Mouse (Mus musculus) heart, postnatal 0 days (tissue): Measurements from ENCODE around the gene Alb. TPM values are rescaled to one million over a fixed set of nuclear protein-coding genes. Genes with fewer than 3 reads are reported as not detected.

ENCODE experiments used
- ATAC-seq: fragments of 200-750 bp; cut with Nextera tagmentation; 2 replicates; pipeline ENCODE4 v1.8.0; 2017; ENCODE audit warnings: low read depth, moderate number of reproducible peaks, moderate library complexity; ENCODE audit not compliant: insufficient read depth
- DNase-seq: peaks from one replicate; pipeline ENCODE4 v3.0.0-alpha.2; 2016; ENCODE audit warnings: low spot score
- H3K27ac ChIP-seq: fragments of 300-500 bp; sonication (generic); 2 replicates; pipeline ENCODE4 v1.5.1; 2014; ENCODE audit warnings: low read depth, mild to moderate bottlenecking
- H3K27me3 ChIP-seq: fragments of 300-500 bp; sonication (generic); 2 replicates; pipeline ENCODE4 v1.6.1; 2014; ENCODE audit warnings: low read length, mixed read lengths; ENCODE audit not compliant: control insufficient read depth, insufficient read depth
- H3K36me3 ChIP-seq: fragments of 300-500 bp; sonication (generic); replicated peaks from 2 replicates; pipeline ENCODE4 v1.6.1; 2014; ENCODE audit warnings: low read length, mixed read lengths; ENCODE audit not compliant: control insufficient read depth, insufficient read depth
- H3K4me1 ChIP-seq: fragments of 300-500 bp; sonication (generic); 2 replicates; pipeline ENCODE4 v1.6.1; 2014; ENCODE audit warnings: antibody characterized with exemption; ENCODE audit not compliant: control insufficient read depth, insufficient read depth
- H3K4me2 ChIP-seq: fragments of 300-500 bp; sonication (generic); 2 replicates; pipeline ENCODE4 v1.6.1; 2014; ENCODE audit warnings: low read depth, mild to moderate bottlenecking, low read length, moderate library complexity
- H3K4me3 ChIP-seq: fragments of 300-500 bp; sonication (generic); 2 replicates; pipeline ENCODE4 v1.5.1; 2014; ENCODE audit warnings: low read depth, low read length
- H3K9ac ChIP-seq: fragments of 300-500 bp; sonication (generic); replicated peaks from 2 replicates; pipeline ENCODE4 v1.6.1; 2014; ENCODE audit warnings: low read depth, low read length, mixed read lengths
- H3K9me3 ChIP-seq: fragments of 300-500 bp; sonication (generic); replicated peaks from 2 replicates; pipeline ENCODE4 v1.6.1; 2016; ENCODE audit warnings: low read length; ENCODE audit not compliant: control insufficient read depth
- CTCF ChIP-seq: IDR thresholded peaks from 2 replicates; pipeline ENCODE4 v1.5.1; 2016; ENCODE audit warnings: antibody characterized with exemption, control low read depth, low read depth
- EP300 ChIP-seq: IDR thresholded peaks from 2 replicates; pipeline ENCODE4 v1.6.1; 2016; ENCODE audit warnings: antibody characterized with exemption, low read depth
- WGBS: fragments of 180-500 bp; shearing (Covaris S2); extraction: QIAGEN DNeasy Blood & Tissue Kit; methylation state at CpG from one replicate; pipeline ENCODE4 v1.1.7; 2014; 5-methylcytosine and 5-hydroxymethylcytosine counted together
- polyA plus RNA-seq: library from polyadenylated mRNA; unstranded; fragments of >200 nt; fragmentation: Nextera tagmentation; extraction: Ambion mirVana; gene quantifications from 2 replicates; pipeline ENCODE4 v1.2.1, GENCODE M21; 2015
- total RNA-seq: library from RNA; depleted of rRNA; stranded (reverse); fragments of >200 nt; gene quantifications from 2 replicates; pipeline ENCODE4 v1.2.3, GENCODE M21; 2014; ENCODE audit warnings: low replicate concordance

Gene Alb
- total and polyA plus RNA-seq, 2 experiments from 2014 or later = 1.2 to 31.3 TPM

- Histone ChIP-seq H3K36me3 (no peaks in the 10 kb centered on the region), H3K4me1 (no peaks in the 10 kb centered on the region), H3K27me3 (no peaks in the 10 kb centered on the region), H3K9me3 (no peaks in the 10 kb centered on the region), H3K27ac (no peak overlapping the region), H3K4me3 (no peak overlapping the region), H3K4me2 (no peak overlapping the region), H3K9ac (no peak overlapping the region)
- TF ChIP-seq EP300 (no peak), CTCF (no peak)
- DNase-seq (no peak), ATAC-seq (no peak)
- WGBS = 89% methylated on average over 4 of the region's 4 CpGs
Measured at GRCm38 (mm10) chr5:90494308-90494707, 33.6 kb downstream of the Alb start.

- Histone ChIP-seq H3K27ac (no peak overlapping the region), H3K9ac (no peak overlapping the region), H3K4me1 (no peaks in the 10 kb centered on the region), H3K4me3 (no peak overlapping the region), H3K36me3 (no peaks in the 10 kb centered on the region), H3K4me2 (no peak overlapping the region), H3K27me3 (no peaks in the 10 kb centered on the region), H3K9me3 (no peaks in the 10 kb centered on the region)
- TF ChIP-seq CTCF = no peak
- WGBS = 83% methylated on average over 7 of the region's 7 CpGs
- no peak for DNase-seq
- ATAC-seq = no peak
Measured at GRCm38 (mm10) chr5:90499509-90499908, 38.8 kb downstream of the Alb start.

GRCm38 (mm10) chr5:90500714-90501113 lies 40.0 kb downstream of the Alb start:
- peak; percentile 35 for DNase-seq
- Histone ChIP-seq H3K27me3 (no peaks in the 10 kb centered on the region), H3K9ac (no peak overlapping the region), H3K36me3 (no peaks in the 10 kb centered on the region), H3K4me3 (no peak overlapping the region), H3K9me3 (no peaks in the 10 kb centered on the region), H3K27ac (no peak overlapping the region), H3K4me1 (no peaks in the 10 kb centered on the region), H3K4me2 (no peak overlapping the region)
- ATAC-seq = no peak
- WGBS = 3% methylated on average over 6 of the region's 6 CpGs
- peak; percentile 91 for TF ChIP-seq CTCF
- TF ChIP-seq EP300 = no peak

GRCm38 (mm10) chr5:90501752-90502151 lies 41.1 kb downstream of the Alb start:
- Histone ChIP-seq H3K27me3 (no peaks in the 10 kb centered on the region), H3K9ac (no peak overlapping the region), H3K4me1 (no peaks in the 10 kb centered on the region), H3K27ac (no peak overlapping the region), H3K4me2 (no peak overlapping the region), H3K4me3 (no peak overlapping the region), H3K36me3 (no peaks in the 10 kb centered on the region), H3K9me3 (no peaks in the 10 kb centered on the region)
- DNase-seq = no peak
- WGBS = 79% methylated on average over 5 of the region's 5 CpGs
- TF ChIP-seq CTCF = no peak
- TF ChIP-seq EP300 = no peak
- no peak for ATAC-seq

- DNase-seq (no peak), ATAC-seq (no peak)
- H3K4me3 ChIP-seq = no peak overlapping the region
- TF ChIP-seq CTCF (no peak), EP300 (no peak)
- no peaks in the 10 kb centered on the region for H3K4me1 ChIP-seq
- H3K27ac ChIP-seq = no peak overlapping the region
- H3K27me3 ChIP-seq = no peaks in the 10 kb centered on the region
- H3K36me3 ChIP-seq = no peaks in the 10 kb centered on the region
- no peaks in the 10 kb centered on the region for H3K9me3 ChIP-seq
- H3K4me2 ChIP-seq = no peak overlapping the region
- H3K9ac ChIP-seq = no peak overlapping the region
- 69% methylated on average over 11 of the region's 11 CpGs for WGBS
Measured at GRCm38 (mm10) chr5:90504742-90505141, 44.0 kb downstream of the Alb start.

GRCm38 (mm10) chr5:90506507-90506906 lies 45.8 kb downstream of the Alb start:
- Histone ChIP-seq H3K27me3 (no peaks in the 10 kb centered on the region), H3K27ac (no peak overlapping the region), H3K4me1 (no peaks in the 10 kb centered on the region), H3K4me3 (no peak overlapping the region), H3K9me3 (no peaks in the 10 kb centered on the region), H3K4me2 (no peak overlapping the region), H3K9ac (no peak overlapping the region), H3K36me3 (no peaks in the 10 kb centered on the region)
- WGBS = 67% methylated on average over 2 of the region's 2 CpGs
- ATAC-seq (no peak), DNase-seq (no peak)
- no peak for TF ChIP-seq EP300
- no peak for TF ChIP-seq CTCF
